Mouse (Mus musculus): ENCODE measurements at regions not wholly inside any gene's neighbourhood (a gene's known extent, or its start where the extent isn't known, plus 50 kb on each side); places are given as distances from the start of the nearest gene placed in this dataset.

GRCm38 (mm10) chr8:8745615-8746285 lies 55.4 kb upstream of the Arglu1 start:
- Histone ChIP-seq H3K27me3 (no peaks in the 10 kb centered on the region), H3K4me1 (replicated peaks) (no peaks in the 10 kb centered on the region), H3K9ac (no peak overlapping the region), H3K4me3 (no peak overlapping the region), H3K27ac (no peak overlapping the region), H3K4me2 (no peak overlapping the region), H3K9me3 (replicated peaks) (no peaks in the 10 kb centered on the region), H3K36me3 (no peaks in the 10 kb centered on the region)
- no peak for ATAC-seq (replicated peaks; ENCODE audit: insufficient number of reproducible peaks, insufficient read depth, low FRiP score, low read depth)
- WGBS = 69% methylated on average over 9 of the region's 9 CpGs
